21 mouse cellular contexts compared by ENCODE assay signal in the genomic region with DNA sequence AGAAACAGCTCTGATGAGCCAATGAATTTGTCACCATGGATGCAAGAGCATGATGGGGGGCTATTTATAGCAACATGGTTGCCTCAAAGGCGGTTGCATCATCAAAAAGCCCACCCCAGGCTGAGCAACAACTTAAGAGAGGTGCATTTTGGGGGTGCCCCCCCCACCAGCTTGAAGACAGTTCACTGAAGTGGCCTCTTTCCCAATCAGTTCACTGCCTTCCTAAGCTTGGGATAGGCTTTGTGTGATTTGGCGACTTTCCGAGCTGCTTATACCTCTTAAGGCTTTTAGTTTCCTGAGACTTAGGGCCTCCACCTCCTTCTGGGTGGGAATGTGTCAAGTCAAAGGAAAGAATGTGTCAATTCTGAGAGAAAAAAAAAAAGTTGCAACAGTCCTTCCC. TPM values are rescaled to one million over a fixed set of nuclear protein-coding genes. Genes with fewer than 3 reads are reported as not detected.
A peak's percentile ranks its signal among the peaks of the same experiment; 100 is the strongest.
DNase-seq lines count a peak whose midpoint lies in the region; ATAC-seq and TF ChIP-seq lines count a peak whose summit lies in the region.
"Had no signal": no experiment of that assay in that cellular context is flagged by ENCODE, and none has a peak within 500 bp of the region (broad histone marks: within the 10 kb centered on the region; RNA-seq: fewer than 3 reads in every experiment).

No protein-coding gene starts in this region.

- TF ChIP-seq POLR2A in lung, adult 2 months (IDR thresholded peaks at IDR 0.05; ENCODE audit: borderline replicate concordance, extremely low read depth, low read depth, low read length): no peak

- WGBS in lung, adult 2 months: 75% methylated on average over 3 of the region's 3 CpGs
- 57% methylated on average over 3 of the region's 3 CpGs for WGBS in lung, postnatal 0 days
- WGBS in hindbrain, embryonic 14.5 days: 76% methylated on average over 3 of the region's 3 CpGs

- H3K9me3 ChIP-seq in lung, postnatal 0 days (ENCODE audit: low read length): no peaks in the 10 kb centered on the region
- H3K9me3 ChIP-seq in hindbrain, embryonic 14.5 days (ENCODE audit: control insufficient read depth, low read length): no peaks in the 10 kb centered on the region
- H3K9me3 ChIP-seq: embryonic facial prominence, embryonic 10.5 days; forebrain, embryonic 10.5 days; G1E; heart, embryonic 13.5 days; hindbrain, embryonic 13.5 days; intestine, embryonic 15.5 days had no signal

- ATAC-seq in lung, postnatal 0 days: peak; percentile 78
- ATAC-seq in hindbrain, embryonic 14.5 days (ENCODE audit: low FRiP score): no peak
- ATAC-seq in CD4-positive, CD25-positive, alpha-beta regulatory T cell, adult 4 months: no peak
- ATAC-seq: forebrain, embryonic 14.5 days; intestine, embryonic 15.5 days had no signal

- H3K27me3 ChIP-seq in lung, postnatal 0 days (replicated peaks; ENCODE audit: insufficient read depth, low read length): no peaks in the 10 kb centered on the region
- no peaks in the 10 kb centered on the region for H3K27me3 ChIP-seq in hindbrain, embryonic 14.5 days (ENCODE audit: control insufficient read depth, insufficient read depth, low read length)
- H3K27me3 ChIP-seq: heart, embryonic 13.5 days; hindbrain, embryonic 13.5 days had no signal

- DNase-seq in fibroblast of lung, adult 2 months (ENCODE audit: low read depth): peak; percentile 42
- peak; percentile 55 for DNase-seq in lung, adult 2 months
- peak; percentile 84 for DNase-seq in lung, postnatal 0 days (ENCODE audit: low spot score)
- DNase-seq in lung, postnatal 36 days: peak; percentile 90
- no peak for DNase-seq in hindbrain, embryonic 14.5 days (ENCODE audit: low spot score)
- no peak for DNase-seq in urinary bladder, adult 2 months (ENCODE audit: low spot score)
- DNase-seq: adrenal gland, postnatal 10 days; cerebellum, adult 18-20 months; cerebellum, adult 9-11 months; cerebellum, postnatal 36 days; gastrocnemius, adult 2 months; gastrocnemius, postnatal 25 days; heart, postnatal 4 days had no signal

- H3K27ac ChIP-seq in lung, postnatal 0 days (ENCODE audit: low read length): 0 out of 2 replicates have a peak overlapping the region, but pooled peaks have one; percentile 14
- no peak overlapping the region for H3K27ac ChIP-seq in hindbrain, embryonic 14.5 days
- H3K27ac ChIP-seq: embryonic facial prominence, embryonic 10.5 days; forebrain, embryonic 10.5 days; gastrocnemius, adult 2 months; heart, embryonic 13.5 days; hindbrain, embryonic 13.5 days; intestine, embryonic 15.5 days had no signal

- H3K4me1 ChIP-seq in lung, adult 2 months (ENCODE audit: control insufficient read depth, insufficient read depth, low read length): peaks cover 2% of the 10 kb centered on the region
- H3K4me1 ChIP-seq in lung, postnatal 0 days (ENCODE audit: insufficient read depth, low read depth, low read length): peaks cover 9% of the 10 kb centered on the region; the same call in 1 of the 2 replicates
- no peaks in the 10 kb centered on the region for H3K4me1 ChIP-seq in hindbrain, embryonic 14.5 days (replicated peaks; ENCODE audit: control insufficient read depth, insufficient read depth, low read length)
- H3K4me1 ChIP-seq: heart, embryonic 13.5 days had no signal

- H3K4me3 ChIP-seq in lung, adult 2 months (replicated peaks; ENCODE audit: extremely low read depth, low read depth, low read length): no peak overlapping the region
- H3K4me3 ChIP-seq in lung, postnatal 0 days (ENCODE audit: low read depth, low read length): no peak overlapping the region
- no peak overlapping the region for H3K4me3 ChIP-seq in hindbrain, embryonic 14.5 days (replicated peaks; ENCODE audit: low read length)
- H3K4me3 ChIP-seq: embryonic facial prominence, embryonic 10.5 days; forebrain, embryonic 10.5 days; gastrocnemius, adult 2 months; heart, embryonic 13.5 days; hindbrain, embryonic 13.5 days; intestine, embryonic 15.5 days had no signal

- no peak; the same call in 1 of the 2 replicates for TF ChIP-seq EP300 in lung, postnatal 0 days (IDR thresholded peaks at IDR 0.05)

- H3K4me2 ChIP-seq in lung, postnatal 0 days (replicated peaks; ENCODE audit: low read depth, low read length): no peak overlapping the region
- no peak overlapping the region for H3K4me2 ChIP-seq in hindbrain, embryonic 14.5 days (replicated peaks)
- H3K4me2 ChIP-seq: heart, embryonic 13.5 days; hindbrain, embryonic 13.5 days; intestine, embryonic 15.5 days had no signal

- H3K9ac ChIP-seq in lung, postnatal 0 days (replicated peaks; ENCODE audit: low read depth): no peak overlapping the region
- H3K9ac ChIP-seq in hindbrain, embryonic 14.5 days: no peak overlapping the region
- H3K9ac ChIP-seq: heart, embryonic 13.5 days; hindbrain, embryonic 13.5 days; intestine, embryonic 15.5 days had no signal

- H3K36me3 ChIP-seq in lung, postnatal 0 days (ENCODE audit: insufficient read depth, low read length): no peaks in the 10 kb centered on the region
- H3K36me3 ChIP-seq in hindbrain, embryonic 14.5 days (replicated peaks; ENCODE audit: control insufficient read depth, insufficient read depth): no peaks in the 10 kb centered on the region
- H3K36me3 ChIP-seq: embryonic facial prominence, embryonic 10.5 days; forebrain, embryonic 10.5 days; G1E; heart, embryonic 13.5 days; hindbrain, embryonic 13.5 days; intestine, embryonic 15.5 days had no signal

- no peak for TF ChIP-seq CTCF in lung, adult 2 months (IDR thresholded peaks at IDR 0.05; ENCODE audit: insufficient read depth, low read length)
- no peak for TF ChIP-seq CTCF in lung, postnatal 0 days (IDR thresholded peaks at IDR 0.05)

RNA-seq across cellular contexts. Expression of a gene that starts 20.1 kb away (rescaled TPM):
- polyA plus RNA-seq in lung, adult 2 months (2012; rRNA removed): 11.6 and 18.7 TPM in 2 replicates
- 7.7 and 9.3 TPM in 2 replicates for polyA plus RNA-seq in lung, postnatal 0 days (2015; fragmentation: Nextera tagmentation; extraction: Ambion mirVana)
- polyA plus RNA-seq in hindbrain, embryonic 14.5 days (2014; fragmentation: Nextera tagmentation; extraction: Ambion mirVana): 59.5 and 62.9 TPM in 2 replicates
- polyA plus RNA-seq in CD4-positive, CD25-positive, alpha-beta regulatory T cell, adult 4 months (2017; shearing (Covaris generic)): 1 to 10 TPM; 3.9 to 6.2 TPM
- polyA plus RNA-seq in urinary bladder, adult 2 months (2012; rRNA removed): 18.6 and 23.7 TPM in 2 replicates

RNA-seq across cellular contexts. Expression of a gene that starts 49.1 kb away (rescaled TPM):
- 2.1 and 3.6 TPM in 2 replicates for polyA plus RNA-seq in lung, adult 2 months (2012; rRNA removed)
- polyA plus RNA-seq in lung, postnatal 0 days (2015; fragmentation: Nextera tagmentation; extraction: Ambion mirVana): 8.0 and 8.5 TPM in 2 replicates
- 16.4 and 16.5 TPM in 2 replicates for polyA plus RNA-seq in hindbrain, embryonic 14.5 days (2014; fragmentation: Nextera tagmentation; extraction: Ambion mirVana)
- polyA plus RNA-seq in CD4-positive, CD25-positive, alpha-beta regulatory T cell, adult 4 months (2017; shearing (Covaris generic)): 10 to 100 TPM in 1 of 2 experiments, 1 to 10 TPM in 1; 7.6 to 11.2 TPM
- polyA plus RNA-seq in urinary bladder, adult 2 months (2012; rRNA removed): 8.2 and 9.6 TPM in 2 replicates

Comparison
In these comparisons a context has a peak if more than half of its experiments do, and no peak if none do; other contexts are left out.
1. DNase-seq: peak in fibroblast of lung, adult 2 months (single experiment), lung, adult 2 months (single experiment), lung, postnatal 0 days (single experiment) and lung, postnatal 36 days (single experiment); none in hindbrain, embryonic 14.5 days (single experiment) and urinary bladder, adult 2 months (single experiment).